Mouse (Mus musculus): ENCODE data around the gene Lrrc2.
A peak's percentile ranks its signal among the peaks of the same experiment; 100 is the strongest.

Lrrc2 gene

GRCm38 (mm10) chr9:110951397-110951796 lies at the start of gene Lrrc2:
Lrrc2 (plus strand) TSS chr9:110951545.
- DNase-seq, result no peak

GRCm38 (mm10) chr9:110902271-110902670 lies 49.1 kb upstream of the Lrrc2 start:
- DNase-seq, result no peak

GRCm38 (mm10) chr9:110907201-110907837 lies 44.0 kb upstream of the Lrrc2 start:
- DNase-seq, result no peak

GRCm38 (mm10) chr9:110907838-110908630 lies 43.3 kb upstream of the Lrrc2 start:
- DNase-seq, result no peak

GRCm38 (mm10) chr9:110908631-110909016 lies 42.7 kb upstream of the Lrrc2 start:
- no peak for DNase-seq

GRCm38 (mm10) chr9:110909371-110909967 lies 41.9 kb upstream of the Lrrc2 start:
- DNase-seq, result no peak

GRCm38 (mm10) chr9:110914631-110915236 lies 36.6 kb upstream of the Lrrc2 start:
- DNase-seq, result no peak

- no peak for DNase-seq
Measured at GRCm38 (mm10) chr9:110915466-110915865, 35.9 kb upstream of the Lrrc2 start.

GRCm38 (mm10) chr9:110916786-110917185 lies 34.6 kb upstream of the Lrrc2 start, which contains the start of gene Fam240a:
Fam240a (minus strand) TSS chr9:110916861.
- DNase-seq, result no peak

GRCm38 (mm10) chr9:110920665-110921419 lies 30.5 kb upstream of the Lrrc2 start:
- DNase-seq, result no peak

- peak; percentile 51 to 55 for DNase-seq
Measured at GRCm38 (mm10) chr9:110922759-110923158, 28.6 kb upstream of the Lrrc2 start.

GRCm38 (mm10) chr9:110931573-110931972 lies 19.8 kb upstream of the Lrrc2 start:
- DNase-seq, result no peak

- peak; percentile 26 to 33 for DNase-seq
Measured at GRCm38 (mm10) chr9:110933850-110934437, 17.4 kb upstream of the Lrrc2 start.

GRCm38 (mm10) chr9:110935941-110936340 lies 15.4 kb upstream of the Lrrc2 start:
- no peak for DNase-seq

- no peak for DNase-seq
Measured at GRCm38 (mm10) chr9:110937506-110938490, 13.5 kb upstream of the Lrrc2 start.

GRCm38 (mm10) chr9:110944265-110944664 lies 7.1 kb upstream of the Lrrc2 start:
- no peak for DNase-seq

- no peak for DNase-seq
Measured at GRCm38 (mm10) chr9:110945343-110945742, 6.0 kb upstream of the Lrrc2 start.

GRCm38 (mm10) chr9:110945926-110946325 lies 5.4 kb upstream of the Lrrc2 start, which contains the start of gene Tdgf1:
Tdgf1 (minus strand) TSS chr9:110946158.
- DNase-seq, result no peak

- DNase-seq, result no peak
Measured at GRCm38 (mm10) chr9:110946548-110947044, 4.7 kb upstream of the Lrrc2 start.

GRCm38 (mm10) chr9:110947261-110947661 lies 4.1 kb upstream of the Lrrc2 start:
- DNase-seq, result no peak

- no peak for DNase-seq
Measured at GRCm38 (mm10) chr9:110947900-110948299, 3.4 kb upstream of the Lrrc2 start.

Measured in cerebellum, postnatal 36 days (tissue).